Comparison of ENCODE assay signal across 28 mouse cellular contexts in the genomic region with DNA sequence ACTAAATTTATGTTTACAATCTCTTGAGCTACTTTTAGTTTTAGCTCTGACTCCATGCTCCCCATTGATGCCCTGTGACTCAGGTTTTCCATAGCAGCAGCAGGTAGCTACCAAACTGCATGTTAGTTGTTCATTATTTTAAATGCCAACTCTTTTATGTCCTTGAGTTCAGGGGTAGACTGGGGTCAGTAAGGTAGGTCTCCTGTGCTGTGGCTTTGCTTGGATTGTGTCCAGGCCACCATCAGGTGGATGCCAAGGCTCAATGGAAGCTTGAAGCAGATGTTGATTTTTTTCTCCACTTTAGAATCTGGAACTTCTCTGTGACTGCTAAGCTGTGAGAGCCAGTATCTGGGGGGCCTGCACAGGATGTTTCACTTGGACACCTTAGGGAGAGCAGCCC. TPM values are rescaled to one million over a fixed set of nuclear protein-coding genes. Genes with fewer than 3 reads are reported as not detected.
A peak's percentile ranks its signal among the peaks of the same experiment; 100 is the strongest.
DNase-seq lines count a peak whose midpoint lies in the region; ATAC-seq and TF ChIP-seq lines count a peak whose summit lies in the region.
"Had no signal": no experiment of that assay in that cellular context is flagged by ENCODE, and none has a peak within 500 bp of the region (broad histone marks: within the 10 kb centered on the region; RNA-seq: fewer than 3 reads in every experiment).

No protein-coding gene starts in this region.

- peaks cover 11% of the 10 kb centered on the region; the same call in 1 of the 2 replicates for H3K4me1 ChIP-seq in kidney, adult 2 months (ENCODE audit: control insufficient read depth, insufficient read depth, low read length)
- H3K4me1 ChIP-seq in kidney, embryonic 14.5 days (ENCODE audit: control insufficient read depth, insufficient read depth, low read length) = no peaks in the 10 kb centered on the region
- H3K4me1 ChIP-seq: embryonic facial prominence, embryonic 12.5 days; embryonic facial prominence, embryonic 15.5 days; hindbrain, embryonic 12.5 days; hindbrain, embryonic 15.5 days had no signal

- H3K27me3 ChIP-seq in kidney, adult 2 months (replicated peaks; ENCODE audit: control insufficient read depth, insufficient read depth, low read length) = no peaks in the 10 kb centered on the region
- no peaks in the 10 kb centered on the region for H3K27me3 ChIP-seq in kidney, embryonic 14.5 days (ENCODE audit: control insufficient read depth, insufficient read depth, low read length)
- H3K27me3 ChIP-seq: embryonic facial prominence, embryonic 12.5 days; embryonic facial prominence, embryonic 15.5 days; hindbrain, embryonic 12.5 days; hindbrain, embryonic 15.5 days; Patski had no signal

- no peaks in the 10 kb centered on the region for H3K9me3 ChIP-seq in kidney, embryonic 14.5 days (ENCODE audit: control insufficient read depth, low read length)
- H3K9me3 ChIP-seq: embryonic facial prominence, embryonic 12.5 days; embryonic facial prominence, embryonic 15.5 days; G1E; hindbrain, embryonic 12.5 days had no signal

- DNase-seq in kidney, adult 2 months = peak; percentile 68
- no peak for DNase-seq in kidney, postnatal 4 days
- peak; percentile 32 for DNase-seq in kidney, postnatal 10 days
- peak; percentile 51 to 77 for DNase-seq in kidney, postnatal 25 days
- no peak for DNase-seq in left cerebral cortex, postnatal 36 days (ENCODE audit: low spot score in 2 of 2)
- DNase-seq: adrenal gland, adult 2 months; adrenal gland, postnatal 14 days; B cell, adult 2 months; cerebellum, adult 11 months; cerebellum, adult 2 months; cerebellum, adult 9-11 months; cerebellum, postnatal 25 days; forebrain, postnatal 0 days; gastrocnemius, adult 2 months; gastrocnemius, postnatal 14 days; heart, adult 11 months had no signal

- no peak overlapping the region for H3K4me2 ChIP-seq in kidney, embryonic 14.5 days (replicated peaks; ENCODE audit: low read depth, low read length)
- H3K4me2 ChIP-seq: embryonic facial prominence, embryonic 12.5 days; embryonic facial prominence, embryonic 15.5 days; heart, embryonic 11.5 days; hindbrain, embryonic 12.5 days; hindbrain, embryonic 15.5 days had no signal

- no peaks in the 10 kb centered on the region for H3K36me3 ChIP-seq in kidney, adult 2 months (ENCODE audit: control insufficient read depth, insufficient read depth, low read length)
- no peaks in the 10 kb centered on the region for H3K36me3 ChIP-seq in kidney, embryonic 14.5 days (ENCODE audit: control insufficient read depth, insufficient read depth, low read length)
- H3K36me3 ChIP-seq: embryonic facial prominence, embryonic 12.5 days; embryonic facial prominence, embryonic 15.5 days; G1E; hindbrain, embryonic 12.5 days; hindbrain, embryonic 15.5 days had no signal

- intact Hi-C loops in left cerebral cortex, postnatal 36 days (cut with DNase I) = no loop called here

- no peak overlapping the region for H3K9ac ChIP-seq in kidney, embryonic 14.5 days (ENCODE audit: low read depth, low read length)
- H3K9ac ChIP-seq: embryonic facial prominence, embryonic 12.5 days; embryonic facial prominence, embryonic 15.5 days; forebrain, postnatal 0 days; hindbrain, embryonic 12.5 days; hindbrain, embryonic 15.5 days had no signal

- ATAC-seq in kidney, embryonic 14.5 days (ENCODE audit: low FRiP score, low TSS enrichment) = no peak
- ATAC-seq: forebrain, embryonic 14.5 days; forebrain, postnatal 0 days had no signal

- no peak for TF ChIP-seq CTCF in kidney, adult 2 months (conservative IDR thresholded peaks at IDR 0.05; ENCODE audit: insufficient read depth, insufficient read length, low read depth, low read length)

- no peak overlapping the region for H3K27ac ChIP-seq in kidney, adult 2 months (ENCODE audit: insufficient read depth, low read depth, low read length)
- H3K27ac ChIP-seq in kidney, embryonic 14.5 days (ENCODE audit: low read depth, low read length) = no peak overlapping the region
- H3K27ac ChIP-seq: embryonic facial prominence, embryonic 12.5 days; embryonic facial prominence, embryonic 15.5 days; gastrocnemius, adult 2 months; hindbrain, embryonic 12.5 days; hindbrain, embryonic 15.5 days had no signal

- no peak overlapping the region for H3K4me3 ChIP-seq in kidney, adult 2 months (ENCODE audit: insufficient read depth, low read depth, low read length)
- H3K4me3 ChIP-seq in kidney, embryonic 14.5 days (ENCODE audit: low read length) = no peak overlapping the region
- H3K4me3 ChIP-seq: embryonic facial prominence, embryonic 12.5 days; embryonic facial prominence, embryonic 15.5 days; gastrocnemius, adult 2 months; hindbrain, embryonic 12.5 days; hindbrain, embryonic 15.5 days had no signal

- no peak for TF ChIP-seq POLR2A in kidney, adult 2 months (IDR thresholded peaks at IDR 0.05; ENCODE audit: low read depth, low read length)

RNA-seq across cellular contexts. Expression of gene Wdr72, which starts 8.6 kb away (rescaled TPM):
- 9.4 and 10.8 TPM in 2 replicates for polyA plus RNA-seq in kidney, adult 2 months (2012; rRNA removed)
- 0.41 and 0.74 TPM in 2 replicates for polyA plus RNA-seq in kidney, embryonic 14.5 days (2014; fragmentation: Nextera tagmentation; extraction: Ambion mirVana)
- total RNA-seq in left cerebral cortex, postnatal 36 days (2021) = not detected
- total RNA-seq: adrenal gland, adult 2 months; common myeloid progenitor, adult 5-6 weeks; gastrocnemius, adult 2 months; gastrocnemius, postnatal 14 days; hematopoietic stem cell, adult 5-6 weeks had no signal
- polyA plus RNA-seq: adrenal gland, adult 2 months; frontal cortex, adult 2 months; G1E had no signal

Comparison
In these comparisons a context has a peak if more than half of its experiments do, and no peak if none do; other contexts are left out.
1. DNase-seq: peak in kidney, adult 2 months (single experiment), kidney, postnatal 10 days (single experiment) and kidney, postnatal 25 days (2 of 2); none in kidney, postnatal 4 days (0 of 2) and left cerebral cortex, postnatal 36 days (0 of 2).